Mouse (Mus musculus) MEL (cell line): ENCODE results near the gene Endog. TPM values are rescaled to one million over a fixed set of nuclear protein-coding genes. Genes with fewer than 3 reads are reported as not detected.
A peak's percentile ranks its signal among the peaks of the same experiment; 100 is the strongest.

Experiments
- DNase-seq: peaks from one replicate; pipeline ENCODE4 v3.0.0; 2011; ENCODE audit warnings: low read depth, low spot score
- H3K27ac ChIP-seq: 2 replicates; pipeline ENCODE4 v1.5.1; 2012; ENCODE audit warnings: low read depth, mild to moderate bottlenecking, control low read depth, low read length, moderate library complexity; ENCODE audit not compliant: control insufficient read depth
- H3K27me3 ChIP-seq, 2 experiments: fragments of 150-350 bp in 1 of 2; sonication (generic) in 1 of 2; 2 replicates each; pipeline ENCODE4 v1.6.1; 2012; ENCODE audit warnings: low read length in 2 of 2, mild to moderate bottlenecking in 2 of 2, improper control_type of control experiment in 1 of 2, moderate library complexity in 1 of 2; ENCODE audit not compliant: insufficient read depth in 2 of 2, control insufficient read depth in 1 of 2
- H3K36me3 ChIP-seq, 2 experiments: 2 replicates each; pipeline ENCODE4 v1.6.1; 2012 to 2014; ENCODE audit warnings: low read length in 2 of 2, improper control_type of control experiment in 1 of 2, inconsistent platforms in 1 of 2, mild to moderate bottlenecking in 1 of 2; ENCODE audit not compliant: insufficient read depth in 2 of 2, control insufficient read depth in 1 of 2
- H3K4me1 ChIP-seq, 2 experiments: fragments of 150-350 bp in 1 of 2; sonication (generic) in 1 of 2; 2 replicates each; pipeline ENCODE4 v1.6.1; 2012; ENCODE audit warnings: low read length in 2 of 2, improper control_type of control experiment in 1 of 2, mild to moderate bottlenecking in 1 of 2; ENCODE audit not compliant: insufficient read depth in 2 of 2, control insufficient read depth in 1 of 2
- H3K4me3 ChIP-seq, 2 experiments: fragments of 150-350 bp in 1 of 2; sonication (generic) in 1 of 2; 2 replicates each; pipeline ENCODE4 v1.5.1; 2012; ENCODE audit warnings: low read depth in 2 of 2, low read length in 2 of 2, mild to moderate bottlenecking in 2 of 2, moderate library complexity in 2 of 2, control low read depth in 1 of 2, improper control_type of control experiment in 1 of 2; ENCODE audit not compliant: control insufficient read depth in 1 of 2, insufficient read depth in 1 of 2
- H3K79me2 ChIP-seq: 2 replicates; pipeline ENCODE4 v1.6.1; 2012; ENCODE audit warnings: mild to moderate bottlenecking, low read length, moderate library complexity; ENCODE audit not compliant: control insufficient read depth, poor library complexity, insufficient read depth
- H3K9ac ChIP-seq: 2 replicates; pipeline ENCODE4 v1.6.1; 2012; ENCODE audit warnings: low read depth, mild to moderate bottlenecking, control low read depth, low read length, moderate library complexity; ENCODE audit not compliant: control insufficient read depth, poor library complexity, severe bottlenecking
- H3K9me3 ChIP-seq: fragments of 150-350 bp; sonication (generic); replicated peaks from 2 replicates; pipeline ENCODE4 v1.6.1; 2012; ENCODE audit warnings: mild to moderate bottlenecking, low read length, improper control_type of control experiment, moderate library complexity; ENCODE audit not compliant: insufficient read depth
- BHLHE40 ChIP-seq: IDR thresholded peaks from 2 replicates; pipeline ENCODE4 v1.6.1; 2012; ENCODE audit warnings: low read depth, mild to moderate bottlenecking, inconsistent platforms, low read length, improper control_type of control experiment, borderline replicate concordance
- CHD1 ChIP-seq: IDR thresholded peaks from 2 replicates; pipeline ENCODE4 v1.6.1; 2012; ENCODE audit warnings: low read depth, mild to moderate bottlenecking, inconsistent platforms, low read length, improper control_type of control experiment
- CHD2 ChIP-seq: IDR thresholded peaks from 2 replicates; pipeline ENCODE4 v1.6.1; 2011; ENCODE audit warnings: low read length, improper control_type of control experiment
- CTCF ChIP-seq, 3 experiments: IDR thresholded peaks in 2 of 3; conservative IDR thresholded peaks in 1 of 3; 2 replicates each; pipeline ENCODE4 v1.5.1; 2011 to 2012; ENCODE audit warnings: low read length in 3 of 3, low read depth in 2 of 3, mild to moderate bottlenecking in 2 of 3, improper control_type of control experiment in 1 of 3, inconsistent platforms in 1 of 3, mixed read lengths in 1 of 3, moderate library complexity in 1 of 3; ENCODE audit not compliant: control insufficient read depth in 1 of 3, insufficient read depth in 1 of 3, poor library complexity in 1 of 3, severe bottlenecking in 1 of 3
- E2F4 ChIP-seq: IDR thresholded peaks from 2 replicates; pipeline ENCODE4 v1.6.1; 2011; ENCODE audit warnings: low read depth, low read length, improper control_type of control experiment, borderline replicate concordance
- ELF1 ChIP-seq: IDR thresholded peaks from 2 replicates; pipeline ENCODE4 v1.6.1; 2014; ENCODE audit warnings: low read depth, mild to moderate bottlenecking, inconsistent platforms, low read length, improper control_type of control experiment, moderate library complexity
- EP300 ChIP-seq, 2 experiments: IDR thresholded peaks; 2 replicates each; pipeline ENCODE4 v1.6.1; 2011; ENCODE audit warnings: improper control_type of control experiment in 2 of 2, low read length in 2 of 2, low read depth in 1 of 2, mild to moderate bottlenecking in 1 of 2
- ETS1 ChIP-seq: IDR thresholded peaks from 2 replicates; pipeline ENCODE4 v1.6.1; 2012; ENCODE audit warnings: low read depth, mild to moderate bottlenecking, inconsistent platforms, low read length, improper control_type of control experiment, moderate library complexity
- GABPA ChIP-seq: IDR thresholded peaks from 2 replicates; pipeline ENCODE4 v1.6.1; 2012; ENCODE audit warnings: low read depth, mild to moderate bottlenecking, inconsistent platforms, low read length, improper control_type of control experiment, moderate library complexity
- HCFC1 ChIP-seq: IDR thresholded peaks from 2 replicates; pipeline ENCODE4 v1.6.1; 2012; ENCODE audit warnings: low read depth, mild to moderate bottlenecking, inconsistent platforms, low read length, improper control_type of control experiment, moderate library complexity
- JUND ChIP-seq: IDR thresholded peaks from 2 replicates; pipeline ENCODE4 v1.6.1; 2011; ENCODE audit warnings: low read depth, mild to moderate bottlenecking, improper control_type of control experiment, low read length
- KAT2A ChIP-seq: conservative IDR thresholded peaks from 2 replicates; pipeline ENCODE4 v1.6.1; 2012; ENCODE audit warnings: low read depth, low read length, improper control_type of control experiment, inconsistent platforms
- MAFK ChIP-seq: IDR thresholded peaks from 2 replicates; pipeline ENCODE4 v1.6.1; 2011; ENCODE audit warnings: low read depth, mild to moderate bottlenecking, low read length, improper control_type of control experiment, borderline replicate concordance
- MAX ChIP-seq: IDR thresholded peaks from 2 replicates; pipeline ENCODE4 v1.6.1; 2011; ENCODE audit warnings: low read length, improper control_type of control experiment
- MAZ ChIP-seq: IDR thresholded peaks from 2 replicates; pipeline ENCODE4 v1.6.1; 2012; ENCODE audit warnings: low read depth, mild to moderate bottlenecking, inconsistent platforms, low read length, improper control_type of control experiment
- MEF2A ChIP-seq: IDR thresholded peaks from 2 replicates; pipeline ENCODE4 v1.6.1; 2014; ENCODE audit warnings: low read depth, mild to moderate bottlenecking, inconsistent platforms, low read length, improper control_type of control experiment; ENCODE audit not compliant: poor library complexity, insufficient replicate concordance, severe bottlenecking; ENCODE audit errors: extremely low read depth
- MXI1 ChIP-seq: IDR thresholded peaks from 2 replicates; pipeline ENCODE4 v1.6.1; 2011; ENCODE audit warnings: mild to moderate bottlenecking, low read depth, low read length, improper control_type of control experiment
- MYB ChIP-seq: IDR thresholded peaks from 2 replicates; pipeline ENCODE4 v1.6.1; 2011; ENCODE audit warnings: mild to moderate bottlenecking, low read depth, low read length, improper control_type of control experiment
- MYC ChIP-seq: IDR thresholded peaks from 2 replicates; pipeline ENCODE4 v1.6.1; 2011; ENCODE audit warnings: low read depth, mild to moderate bottlenecking, low read length, improper control_type of control experiment, moderate library complexity
- NELFE ChIP-seq: IDR thresholded peaks from 2 replicates; pipeline ENCODE4 v1.6.1; 2011; ENCODE audit warnings: low read depth, low read length, improper control_type of control experiment
- NRF1 ChIP-seq: IDR thresholded peaks from 2 replicates; pipeline ENCODE4 v1.6.1; 2014; ENCODE audit warnings: low read depth, mild to moderate bottlenecking, inconsistent platforms, low read length, improper control_type of control experiment, moderate library complexity; ENCODE audit not compliant: poor library complexity, insufficient read depth, severe bottlenecking
- POLR2A ChIP-seq, 2 experiments: IDR thresholded peaks; 2 replicates each; pipeline ENCODE4 v1.6.1; 2011 to 2012; ENCODE audit warnings: low read length in 2 of 2, mild to moderate bottlenecking in 2 of 2, control low read depth in 1 of 2, improper control_type of control experiment in 1 of 2, low read depth in 1 of 2, moderate library complexity in 1 of 2; ENCODE audit not compliant: control insufficient read depth in 1 of 2, insufficient read depth in 1 of 2, poor library complexity in 1 of 2
- POLR2AphosphoS2 ChIP-seq: IDR thresholded peaks from 2 replicates; pipeline ENCODE4 v1.6.1; 2011; ENCODE audit warnings: low read length, improper control_type of control experiment
- POLR2AphosphoS5 ChIP-seq: IDR thresholded peaks from 2 replicates; pipeline ENCODE4 v1.6.1; 2012; ENCODE audit warnings: low read depth, borderline replicate concordance, mild to moderate bottlenecking, inconsistent platforms, low read length, moderate library complexity, mixed read lengths
- RCOR1 ChIP-seq: IDR thresholded peaks from 2 replicates; pipeline ENCODE4 v1.6.1; 2012; ENCODE audit warnings: low read depth, mild to moderate bottlenecking, inconsistent platforms, low read length, improper control_type of control experiment
- SIN3A ChIP-seq: IDR thresholded peaks from 2 replicates; pipeline ENCODE4 v1.6.1; 2012; ENCODE audit warnings: low read length, improper control_type of control experiment, inconsistent platforms
- SMC3 ChIP-seq: IDR thresholded peaks from 2 replicates; pipeline ENCODE4 v1.6.1; 2011; ENCODE audit warnings: low read depth, low read length, improper control_type of control experiment
- TBP ChIP-seq: IDR thresholded peaks from 2 replicates; pipeline ENCODE4 v1.8.0; 2011; ENCODE audit warnings: low read depth, low read length, improper control_type of control experiment
- TCF12 ChIP-seq: IDR thresholded peaks from 2 replicates; pipeline ENCODE4 v1.6.1; 2014; ENCODE audit warnings: low read depth, mild to moderate bottlenecking, inconsistent platforms, low read length, improper control_type of control experiment, moderate library complexity
- UBTF ChIP-seq: IDR thresholded peaks from 2 replicates; pipeline ENCODE4 v1.6.1; 2012; ENCODE audit warnings: low read depth, mild to moderate bottlenecking, inconsistent platforms, low read length, improper control_type of control experiment, moderate library complexity, borderline replicate concordance; ENCODE audit not compliant: insufficient read depth
- USF1 ChIP-seq: IDR thresholded peaks from 2 replicates; pipeline ENCODE4 v1.6.1; 2014; ENCODE audit warnings: low read depth, mild to moderate bottlenecking, inconsistent platforms, low read length, improper control_type of control experiment, moderate library complexity
- ZC3H11A ChIP-seq: IDR thresholded peaks from 2 replicates; pipeline ENCODE4 v1.6.1; 2012; ENCODE audit warnings: low read depth, mild to moderate bottlenecking, inconsistent platforms, low read length, improper control_type of control experiment
- ZKSCAN1 ChIP-seq: IDR thresholded peaks from 2 replicates; pipeline ENCODE4 v1.6.1; 2012; ENCODE audit warnings: low read depth, mild to moderate bottlenecking, inconsistent platforms, low read length, improper control_type of control experiment, moderate library complexity
- ZMIZ1 ChIP-seq: IDR thresholded peaks from 2 replicates; pipeline ENCODE4 v1.6.1; 2012; ENCODE audit warnings: low read depth, mild to moderate bottlenecking, inconsistent platforms, low read length, improper control_type of control experiment, moderate library complexity
- ZNF384 ChIP-seq: IDR thresholded peaks from 2 replicates; pipeline ENCODE4 v1.6.1; 2012; ENCODE audit warnings: low read depth, mild to moderate bottlenecking, inconsistent platforms, low read length, improper control_type of control experiment
- polyA plus RNA-seq, 2 experiments: library from polyadenylated mRNA; stranded (reverse) in 1 of 2; unstranded in 1 of 2; fragments of >175 nt in 1 of 2; fragments of >200 nt in 1 of 2; gene quantifications; 2 replicates each; pipeline versions ENCODE4 v1.2.1 to v1.2.4; 2012; ENCODE audit warnings: low replicate concordance in 2 of 2, low read depth in 1 of 2; ENCODE audit not compliant: insufficient read length in 2 of 2, insufficient read depth in 1 of 2, missing spikeins in 1 of 2
- total RNA-seq: library from RNA; depleted of rRNA; stranded (reverse); fragments of 300-350 nt; gene quantifications from 2 replicates; pipeline ENCODE4 v1.2.3, GENCODE M21; 2012

The Endog gene
- total and polyA plus RNA-seq, 3 experiments, result 19.4 to 27.2 TPM; not detected in 1

DNA sequence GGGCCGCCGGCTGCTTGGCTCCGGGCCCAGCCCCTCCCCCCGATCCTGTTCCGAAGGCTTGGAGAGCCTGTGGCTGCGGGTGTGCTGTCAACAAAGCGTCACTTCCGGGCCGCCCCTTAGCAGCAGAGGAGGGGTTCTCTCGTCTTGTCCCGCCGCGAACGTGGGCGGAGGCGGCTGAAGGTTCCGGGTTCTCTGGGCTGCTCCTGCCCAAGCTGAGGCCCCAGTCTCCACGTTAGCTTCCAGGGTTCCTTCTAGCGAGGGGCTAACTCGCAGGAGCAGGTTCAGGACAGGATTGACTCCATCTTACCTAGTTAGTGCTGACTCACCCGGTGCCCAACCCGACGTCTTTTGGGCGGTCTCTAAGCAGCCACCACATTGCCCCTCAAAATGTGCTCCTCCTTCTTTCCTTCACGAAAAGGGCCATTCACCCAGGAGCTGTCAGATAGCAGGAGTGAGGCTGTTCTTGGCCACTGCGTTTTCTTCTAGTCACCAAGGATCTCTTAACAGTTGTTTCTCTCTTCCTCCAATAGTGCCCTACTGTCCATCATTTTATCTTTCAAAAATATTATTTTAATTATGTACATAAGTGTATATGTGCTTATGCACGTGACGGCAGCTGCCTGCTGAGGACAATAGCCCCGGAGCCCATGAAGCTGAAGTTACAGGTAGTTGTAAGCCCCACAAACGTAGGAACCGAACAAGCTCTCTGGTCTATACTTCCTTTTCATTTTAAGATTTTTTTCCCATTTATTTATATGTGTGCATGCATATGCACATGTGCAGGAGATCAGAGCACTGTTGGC lies 46.6 kb upstream of the Endog start, which contains the start of gene Zer1:
Zer1 (minus strand) TSS at position 114 of the 803 bp plus-strand sequence.
- peak within 1 kb of the TSS; percentile 93 for H3K9ac ChIP-seq
- H3K27ac ChIP-seq, result peak within 1 kb of the TSS; percentile 97
- H3K36me3 ChIP-seq, result peaks cover 0 to 7% of the 10 kb centered on the region in 2 experiments; a peak in 2 of 4 replicates
- H3K4me1 ChIP-seq, result peaks cover 2 to 11% of the 10 kb centered on the region in 2 experiments
- H3K9me3 ChIP-seq, result no peaks in the 10 kb centered on the region
- H3K4me3 ChIP-seq, result peak within 1 kb of the TSS; percentile 74 to 95
- DNase-seq, result peak; percentile 97
- H3K79me2 ChIP-seq, result peaks cover 2% of the 10 kb centered on the region; the same call in 1 of the 2 replicates
- no peaks in the 10 kb centered on the region for H3K27me3 ChIP-seq
- TF ChIP-seq TBP (peak; percentile 71; the same call in 1 of the 2 replicates), RCOR1 (0 out of 2 replicates have a peak, but pooled peaks have one; percentile 9), MAZ (peak; percentile 80; the same call in 1 of the 2 replicates), CTCF (IDR thresholded peaks at IDR 0.05 in 2 of 3, conservative IDR thresholded peaks at IDR 0.05 in 1 of 3; ENCODE audit: control insufficient read depth in 1 of 3, insufficient read depth in 1 of 3, low read depth in 2 of 3, low read length in 3 of 3, poor library complexity in 1 of 3, severe bottlenecking in 1 of 3) (0 out of 6 replicates have a peak, but pooled peaks of 1 of the 3 experiments have one; percentile 5), MYB (no peak), EP300 (IDR thresholded peaks at IDR 0.05; ENCODE audit: low read depth in 1 of 2, low read length in 2 of 2) (peak in 1 of 2 experiments; percentile 45; a peak in 1 of 4 replicates), ETS1 (peak; percentile 64), BHLHE40 (peak; percentile 85), MXI1 (peak; percentile 90), MEF2A (no peak), ZKSCAN1 (no peak), UBTF (no peak; the same call in 1 of the 2 replicates), SIN3A (peak; percentile 92), ZNF384 (no peak), E2F4 (peak; percentile 66; the same call in 1 of the 2 replicates), ELF1 (peak; percentile 83), CHD2 (no peak), ZMIZ1 (peak; percentile 79), POLR2A (IDR thresholded peaks at IDR 0.05; ENCODE audit: control insufficient read depth in 1 of 2, insufficient read depth in 1 of 2, low read depth in 1 of 2, low read length in 2 of 2, poor library complexity in 1 of 2) (peak; percentile 80 to 96), ZC3H11A (no peak), NELFE (peak; percentile 90), KAT2A (peak; percentile 66; the same call in 1 of the 2 replicates), MYC (peak; percentile 90), GABPA (0 out of 2 replicates have a peak, but pooled peaks have one; percentile 10), JUND (no peak), CHD1 (no peak), SMC3 (no peak), POLR2AphosphoS5 (no peak), NRF1 (peak; percentile 28; the same call in 1 of the 2 replicates), POLR2AphosphoS2 (peak; percentile 68; the same call in 1 of the 2 replicates), HCFC1 (peak; percentile 87), MAX (peak; percentile 68; the same call in 1 of the 2 replicates), TCF12 (peak; percentile 76), MAFK (peak; percentile 27; the same call in 1 of the 2 replicates), USF1 (peak; percentile 68)
